Comparison of ENCODE assay signal across 17 mouse cellular contexts in the genomic region with DNA sequence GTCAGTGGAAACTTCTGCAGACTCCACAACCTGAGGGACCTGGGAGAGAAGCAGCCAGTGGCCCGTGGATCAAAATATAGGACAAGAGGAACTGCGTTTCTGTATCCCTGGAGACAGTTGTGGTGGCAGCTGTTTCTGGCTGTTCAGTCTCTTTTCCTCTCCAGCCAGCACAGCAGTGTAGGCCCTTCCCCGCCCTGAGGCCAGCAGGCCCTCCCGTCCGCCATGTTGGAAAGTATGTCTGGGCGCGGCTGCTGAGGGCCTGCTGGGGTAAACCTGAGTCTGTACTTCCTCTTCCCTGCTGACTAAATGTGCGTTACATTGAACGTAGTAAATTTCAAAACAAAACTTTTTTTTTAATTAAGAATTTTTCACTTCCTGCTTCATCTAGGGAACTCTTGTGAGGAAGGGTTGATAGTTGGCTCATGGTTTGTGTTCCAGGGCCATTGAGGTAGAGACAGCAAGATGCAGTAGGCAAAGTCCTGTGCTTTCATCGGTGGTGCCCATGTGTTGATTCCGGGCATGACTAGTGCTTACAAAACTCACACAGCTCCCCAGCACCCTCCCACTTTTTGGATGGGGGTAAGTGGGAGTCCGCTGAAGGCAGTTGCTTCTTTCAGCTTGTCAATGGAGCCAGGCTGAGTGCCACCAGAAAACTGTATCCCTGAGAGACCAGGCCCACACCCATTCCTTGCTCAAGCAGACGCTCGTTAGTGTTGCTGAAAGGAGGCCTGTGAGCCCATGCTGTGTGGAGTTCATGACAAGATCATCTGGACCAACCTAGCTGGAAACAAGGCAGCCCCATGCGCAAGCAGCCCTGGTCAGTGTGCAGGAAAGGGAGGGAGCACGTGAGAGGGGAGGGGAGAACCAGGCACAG. TPM values are rescaled to one million over a fixed set of nuclear protein-coding genes. Genes with fewer than 3 reads are reported as not detected.
DNase-seq lines count a peak whose midpoint lies in the region; ATAC-seq and TF ChIP-seq lines count a peak whose summit lies in the region.
"Had no signal": no experiment of that assay in that cellular context is flagged by ENCODE, and none has a peak within 500 bp of the region (broad histone marks: within the 10 kb centered on the region; RNA-seq: fewer than 3 reads in every experiment).

No protein-coding gene starts in this region.

- no peak for TF ChIP-seq EP300 in MEL (IDR thresholded peaks at IDR 0.05; ENCODE audit: low read depth in 1 of 2, low read length in 2 of 2)

- no peak overlapping the region for H3K4me3 ChIP-seq in liver, embryonic 12.5 days
- no peak overlapping the region for H3K4me3 ChIP-seq in MEL (ENCODE audit: control insufficient read depth in 1 of 2, insufficient read depth in 1 of 2, low read depth in 2 of 2, low read length in 2 of 2)
- no peak overlapping the region for H3K4me3 ChIP-seq in liver, embryonic 15.5 days (replicated peaks)
- H3K4me3 ChIP-seq: erythroblast, embryonic 14.5 days; hindbrain, embryonic 15.5 days; midbrain, embryonic 10.5 days; myocyte; stomach, embryonic 15.5 days had no signal

- intact Hi-C loops in gastrocnemius, postnatal 36 days (cut with DNase I): no loop called here

- TF ChIP-seq RAD21 in MEL (IDR thresholded peaks at IDR 0.05; ENCODE audit: low read depth, low read length): no peak

- peak overlapping the region; percentile 29; the same call in 1 of the 2 replicates for H3K27ac ChIP-seq in liver, embryonic 12.5 days
- H3K27ac ChIP-seq in MEL (ENCODE audit: control insufficient read depth, low read depth, low read length): no peak overlapping the region
- peak overlapping the region; percentile 51; the same call in 1 of the 2 replicates for H3K27ac ChIP-seq in liver, embryonic 15.5 days (replicated peaks)
- H3K27ac ChIP-seq: hindbrain, embryonic 15.5 days; midbrain, embryonic 10.5 days; stomach, embryonic 15.5 days had no signal

- ATAC-seq in liver, embryonic 12.5 days: no peak
- ATAC-seq in liver, embryonic 15.5 days (ENCODE audit: insufficient read depth): no peak

- H3K4me2 ChIP-seq in liver, embryonic 12.5 days: no peak overlapping the region
- H3K4me2 ChIP-seq in liver, embryonic 15.5 days: no peak overlapping the region
- H3K4me2 ChIP-seq: hindbrain, embryonic 15.5 days; stomach, embryonic 15.5 days had no signal

- DNase-seq in liver: no peak
- peak; percentile 73 to 76 for DNase-seq in B cell, adult 2 months
- peak; percentile 35 for DNase-seq in MEL (ENCODE audit: low read depth, low spot score)
- DNase-seq in urinary bladder, postnatal 14 days (ENCODE audit: low spot score): no peak
- no peak for DNase-seq in adrenal gland, adult (ENCODE audit: inconsistent age in 2 of 2, low spot score in 1 of 2)
- DNase-seq in gastrocnemius, postnatal 36 days: no peak
- DNase-seq: adrenal gland, postnatal 25 days; cerebellum, adult 18-20 months; embryo, embryonic 11 days; kidney, adult 8-10 months had no signal

- peaks cover 82% of the 10 kb centered on the region for H3K36me3 ChIP-seq in liver, embryonic 12.5 days
- no peaks in the 10 kb centered on the region for H3K36me3 ChIP-seq in MEL (ENCODE audit: control insufficient read depth in 1 of 2, insufficient read depth in 2 of 2, low read length in 2 of 2)
- H3K36me3 ChIP-seq in liver, embryonic 15.5 days (replicated peaks): peaks cover 64% of the 10 kb centered on the region
- H3K36me3 ChIP-seq: hindbrain, embryonic 15.5 days; stomach, embryonic 15.5 days had no signal

- 0 out of 2 replicates have a peak overlapping the region, but pooled peaks have one; percentile 0 for H3K9ac ChIP-seq in liver, embryonic 12.5 days
- H3K9ac ChIP-seq in MEL (ENCODE audit: control insufficient read depth, low read depth, low read length, poor library complexity, severe bottlenecking): no peak overlapping the region
- H3K9ac ChIP-seq in liver, embryonic 15.5 days: no peak overlapping the region
- H3K9ac ChIP-seq: hindbrain, embryonic 15.5 days; stomach, embryonic 15.5 days had no signal

- peaks cover 43% of the 10 kb centered on the region for H3K4me1 ChIP-seq in liver, embryonic 12.5 days
- 0 out of 4 replicates have a peak, but pooled peaks cover 0 to 6% of the 10 kb centered on the region in 2 experiments for H3K4me1 ChIP-seq in MEL (ENCODE audit: control insufficient read depth in 1 of 2, insufficient read depth in 2 of 2, low read length in 2 of 2)
- peaks cover 50% of the 10 kb centered on the region for H3K4me1 ChIP-seq in liver, embryonic 15.5 days (replicated peaks)

- no peak for TF ChIP-seq POLR2A in MEL (IDR thresholded peaks at IDR 0.05; ENCODE audit: control insufficient read depth in 1 of 2, insufficient read depth in 1 of 2, low read depth in 1 of 2, low read length in 2 of 2, poor library complexity in 1 of 2)

- H3K79me2 ChIP-seq in MEL (ENCODE audit: control insufficient read depth, insufficient read depth, low read length, poor library complexity): no peaks in the 10 kb centered on the region

- 86% methylated on average over 16 of the region's 16 CpGs for WGBS in liver, embryonic 12.5 days (ENCODE audit: insufficient replicate concordance)
- 84% methylated on average over 16 of the region's 16 CpGs for WGBS in liver, embryonic 15.5 days (ENCODE audit: insufficient replicate concordance)

- no peak for TF ChIP-seq CTCF in MEL (IDR thresholded peaks at IDR 0.05 in 2 of 3, conservative IDR thresholded peaks at IDR 0.05 in 1 of 3; ENCODE audit: control insufficient read depth in 1 of 3, insufficient read depth in 1 of 3, low read depth in 2 of 3, low read length in 3 of 3, poor library complexity in 1 of 3, severe bottlenecking in 1 of 3)

- H3K9me3 ChIP-seq in liver, embryonic 12.5 days (replicated peaks): no peaks in the 10 kb centered on the region
- no peaks in the 10 kb centered on the region for H3K9me3 ChIP-seq in MEL (replicated peaks; ENCODE audit: insufficient read depth, low read length)
- no peaks in the 10 kb centered on the region for H3K9me3 ChIP-seq in liver, embryonic 15.5 days (replicated peaks)
- H3K9me3 ChIP-seq: hindbrain, embryonic 15.5 days; midbrain, embryonic 10.5 days; stomach, embryonic 15.5 days had no signal

- no peaks in the 10 kb centered on the region for H3K27me3 ChIP-seq in liver, embryonic 12.5 days (replicated peaks)
- H3K27me3 ChIP-seq in MEL (ENCODE audit: control insufficient read depth in 1 of 2, insufficient read depth in 2 of 2, low read length in 2 of 2): no peaks in the 10 kb centered on the region
- H3K27me3 ChIP-seq in liver, embryonic 15.5 days: no peaks in the 10 kb centered on the region
- H3K27me3 ChIP-seq: hindbrain, embryonic 15.5 days; stomach, embryonic 15.5 days had no signal

TF ChIP-seq in MEL, 35 proteins besides CTCF, POLR2A, EP300 and RAD21:
- TF ChIP-seq UBTF (IDR thresholded peaks at IDR 0.05; ENCODE audit: borderline replicate concordance, insufficient read depth, low read depth, low read length) (no peak), MYC (IDR thresholded peaks at IDR 0.05; ENCODE audit: low read depth, low read length) (no peak), MAX (IDR thresholded peaks at IDR 0.05; ENCODE audit: low read length) (no peak), MAZ (IDR thresholded peaks at IDR 0.05; ENCODE audit: low read depth, low read length) (no peak), CHD1 (IDR thresholded peaks at IDR 0.05; ENCODE audit: low read depth, low read length) (no peak), TAL1 (IDR thresholded peaks at IDR 0.05; ENCODE audit: low read length) (no peak), RCOR1 (IDR thresholded peaks at IDR 0.05; ENCODE audit: low read depth, low read length) (no peak), MAFK (IDR thresholded peaks at IDR 0.05; ENCODE audit: borderline replicate concordance, low read depth, low read length) (no peak), BHLHE40 (IDR thresholded peaks at IDR 0.05; ENCODE audit: borderline replicate concordance, low read depth, low read length) (no peak), TCF12 (IDR thresholded peaks at IDR 0.05; ENCODE audit: low read depth, low read length) (no peak), MYB (IDR thresholded peaks at IDR 0.05; ENCODE audit: low read depth, low read length) (no peak), JUND (IDR thresholded peaks at IDR 0.05; ENCODE audit: low read depth, low read length) (no peak), MXI1 (IDR thresholded peaks at IDR 0.05; ENCODE audit: low read depth, low read length) (no peak), GATA1 (IDR thresholded peaks at IDR 0.05; ENCODE audit: low read depth, low read length) (no peak), POLR2AphosphoS2 (IDR thresholded peaks at IDR 0.05; ENCODE audit: low read length) (no peak), SMC3 (IDR thresholded peaks at IDR 0.05; ENCODE audit: low read depth, low read length) (no peak)

RNA-seq across cellular contexts. Expression of gene Agpat4, which starts 40.9 kb away (rescaled TPM):
- 31.6 and 35.2 TPM in 2 replicates for polyA plus RNA-seq in liver, embryonic 12.5 days (2016; fragmentation: Nextera tagmentation; extraction: Ambion mirVana)
- total RNA-seq in MEL (2012; rRNA removed): 3.3 and 4.8 TPM in 2 replicates
- polyA plus RNA-seq in MEL (2012; ENCODE audit: insufficient read depth in 1 of 2, insufficient read length in 2 of 2, low read depth in 1 of 2, low replicate concordance in 2 of 2, missing spikeins in 1 of 2): 1 to 10 TPM in 1 of 2 experiments, not detected in 1; 9.3 TPM
- 25.7 and 25.8 TPM in 2 replicates for polyA plus RNA-seq in liver, embryonic 15.5 days (2015; fragmentation: Nextera tagmentation; extraction: Ambion mirVana)
- total RNA-seq in gastrocnemius, postnatal 36 days (2021): 1 to 10 TPM; 1.9 to 2.8 TPM

Comparison
In these comparisons a context has a peak if more than half of its experiments do, and no peak if none do; other contexts are left out.
1. DNase-seq: peak in B cell, adult 2 months (2 of 2) and MEL (single experiment); none in liver (single experiment), urinary bladder, postnatal 14 days (single experiment), adrenal gland, adult (0 of 2) and gastrocnemius, postnatal 36 days (0 of 2).